Mouse (Mus musculus) testis, adult 2 months (tissue): ENCODE results near the gene Fhl3.

Experiments used
- CTCF ChIP-seq: fragments of 200-500 bp; IDR thresholded peaks from 2 replicates; pipeline ENCODE4 v1.5.1; 2012; ENCODE audit warnings: low read depth, mild to moderate bottlenecking, inconsistent platforms, low read length, moderate library complexity; ENCODE audit not compliant: control insufficient read depth, insufficient read depth, insufficient replicate concordance
- POLR2A ChIP-seq: fragments of 200-500 bp; IDR thresholded peaks from 2 replicates; pipeline ENCODE4 v1.6.1; 2012; ENCODE audit warnings: low read depth, mild to moderate bottlenecking, inconsistent platforms, low read length, moderate library complexity; ENCODE audit not compliant: control insufficient read depth

- TF ChIP-seq POLR2A (no peak), CTCF (no peak)
These were observed 26.0 kb upstream of the Fhl3 start for GRCm38 (mm10) chr4:124674334-124675032.
